Mouse (Mus musculus): Measurements from ENCODE around the gene Lrp10. TPM values are rescaled to one million over a fixed set of nuclear protein-coding genes. Genes with fewer than 3 reads are reported as not detected.

Gene Lrp10
- 10 to 100 TPM; 27.9 to 36.5 TPM for total RNA-seq (2021)
- long read RNA-seq, experiment 1, full-length matches to known transcripts: 77 of 91 reads
- long read RNA-seq, experiment 1, partial matches to known transcripts: 3 of 91 reads
- long read RNA-seq, experiment 1, other reads (novel, unspliced or antisense): 11 of 91 reads
- long read RNA-seq, experiment 2, full-length matches to known transcripts: 60 of 79 reads
- long read RNA-seq, experiment 2, partial matches to known transcripts: 12 of 79 reads
- long read RNA-seq, experiment 2, other reads (novel, unspliced or antisense): 7 of 79 reads

GRCm38 (mm10) chr14:54463959-54464292 is at the start of gene Lrp10:
Lrp10 (plus strand) TSS chr14:54464137.
- peak within 1 kb of the TSS; percentile 90 for H3K27ac ChIP-seq
- TF ChIP-seq CTCF (IDR thresholded peaks at IDR 0.05): no peak
- H3K4me3 ChIP-seq: peak within 1 kb of the TSS; percentile 98
- DNase-seq: peak; percentile 92
- intact Hi-C loops (cut with DNase I): loop anchor here (5.0 kb wide), 1 partner anchor 48 kb away; no protein-coding TSS in a partner anchor

- Histone ChIP-seq H3K4me3 (no peak overlapping the region), H3K27ac (no peak overlapping the region)
- TF ChIP-seq CTCF (IDR thresholded peaks at IDR 0.05): no peak
- no peak for DNase-seq
- intact Hi-C loops (cut with DNase I): no loop called here
Measured at GRCm38 (mm10) chr14:54415241-54416020, 48.5 kb upstream of the Lrp10 start.

GRCm38 (mm10) chr14:54416229-54416775 is 47.6 kb upstream of the Lrp10 start:
- no peak for TF ChIP-seq CTCF (IDR thresholded peaks at IDR 0.05)
- DNase-seq: no peak
- Histone ChIP-seq H3K4me3 (no peak overlapping the region), H3K27ac (no peak overlapping the region)
- intact Hi-C loops (cut with DNase I): no loop called here

GRCm38 (mm10) chr14:54416830-54417229 is 47.1 kb upstream of the Lrp10 start:
- no peak for TF ChIP-seq CTCF (IDR thresholded peaks at IDR 0.05)

GRCm38 (mm10) chr14:54417623-54418081 is 46.3 kb upstream of the Lrp10 start, which contains the start of gene Slc7a7:
Slc7a7 (minus strand) TSS chr14:54417780.
- intact Hi-C loops (cut with DNase I): no loop called here
- Histone ChIP-seq H3K4me3 (peak within 1 kb of the TSS; percentile 28), H3K27ac (no peak within 1 kb of the TSS)
- DNase-seq: no peak
- TF ChIP-seq CTCF (IDR thresholded peaks at IDR 0.05): peak; percentile 44

More at GRCm38 (mm10) chr14:54416830-54417229, 47.1 kb upstream of the Lrp10 start:
- no peak overlapping the region for H3K4me3 ChIP-seq
- no peak overlapping the region for H3K27ac ChIP-seq
- intact Hi-C loops (cut with DNase I): no loop called here
- DNase-seq: no peak

- Histone ChIP-seq H3K4me3 (no peak overlapping the region), H3K27ac (no peak overlapping the region)
- intact Hi-C loops (cut with DNase I): no loop called here
- DNase-seq: no peak
- no peak for TF ChIP-seq CTCF (IDR thresholded peaks at IDR 0.05)
Measured at GRCm38 (mm10) chr14:54421014-54421413, 42.9 kb upstream of the Lrp10 start.

- intact Hi-C loops (cut with DNase I): loop anchor here (2.0 kb wide), 1 partner anchor 25 kb away; no protein-coding TSS in a partner anchor
- peak; percentile 76 for TF ChIP-seq CTCF (IDR thresholded peaks at IDR 0.05)
- H3K27ac ChIP-seq: no peak overlapping the region
- no peak for DNase-seq
- no peak overlapping the region for H3K4me3 ChIP-seq
Measured at GRCm38 (mm10) chr14:54423406-54423805, 40.5 kb upstream of the Lrp10 start.

GRCm38 (mm10) chr14:54424634-54425033 is 39.3 kb upstream of the Lrp10 start:
- intact Hi-C loops (cut with DNase I): loop anchor here (5.0 kb wide), 2 partner anchors 62 to 172 kb away; partner anchors contain the start of genes Abhd4, Dad1 and Oxa1l

GRCm38 (mm10) chr14:54425540-54425939 is 38.4 kb upstream of the Lrp10 start:
- H3K27ac ChIP-seq: no peak overlapping the region
- no peak for DNase-seq
- TF ChIP-seq CTCF (IDR thresholded peaks at IDR 0.05): no peak
- intact Hi-C loops (cut with DNase I): loop anchor here (5.0 kb wide), 2 partner anchors 63 to 173 kb away; partner anchors contain the start of genes Abhd4, Dad1 and Oxa1l
- H3K4me3 ChIP-seq: peak overlapping the region; percentile 98

More at GRCm38 (mm10) chr14:54424634-54425033, 39.3 kb upstream of the Lrp10 start:
- H3K27ac ChIP-seq: no peak overlapping the region
- no peak for DNase-seq
- TF ChIP-seq CTCF (IDR thresholded peaks at IDR 0.05): no peak
- no peak overlapping the region for H3K4me3 ChIP-seq

- H3K4me3 ChIP-seq: peak overlapping the region; percentile 98
- H3K27ac ChIP-seq: peak overlapping the region; percentile 85
- intact Hi-C loops (cut with DNase I): loop anchor here (5.0 kb wide), 2 partner anchors 64 to 174 kb away; partner anchors contain the start of genes Abhd4, Dad1 and Oxa1l
- no peak for DNase-seq
- no peak for TF ChIP-seq CTCF (IDR thresholded peaks at IDR 0.05)
Measured at GRCm38 (mm10) chr14:54426003-54426688, 37.8 kb upstream of the Lrp10 start.

- Histone ChIP-seq H3K27ac (peak within 1 kb of the TSS; percentile 85), H3K4me3 (peak within 1 kb of the TSS; percentile 98)
- intact Hi-C loops (cut with DNase I): loop anchor here (5.0 kb wide), 2 partner anchors 65 to 175 kb away; partner anchors contain the start of genes Abhd4, Dad1 and Oxa1l
- peak; percentile 95 for DNase-seq
- TF ChIP-seq CTCF (IDR thresholded peaks at IDR 0.05): no peak
Measured at GRCm38 (mm10) chr14:54426689-54427398, 37.1 kb upstream of the Lrp10 start, which contains the start of gene Mrpl52. Mrpl52 (plus strand) TSS chr14:54426909.

All from gastrocnemius, adult 2 months (tissue).